In genomic region chr6:55487726-55488125, GRCm38 (mm10) we compare ENCODE assay signal across 9 mouse cellular contexts. TPM values are rescaled to one million over a fixed set of nuclear protein-coding genes. Genes with fewer than 3 reads are reported as not detected.
DNase-seq lines count a peak whose midpoint lies in the region; ATAC-seq lines count a peak whose summit lies in the region.
"Had no signal": no experiment of that assay in that cellular context is flagged by ENCODE, and none has a peak within 500 bp of the region (broad histone marks: within the 10 kb centered on the region; RNA-seq: fewer than 3 reads in every experiment).

No protein-coding gene starts in this region.

- no peaks in the 10 kb centered on the region for H3K36me3 ChIP-seq in limb, embryonic 13.5 days

- peak; percentile 27 to 45 for DNase-seq in adrenal gland, adult (ENCODE audit: inconsistent age in 2 of 2, low spot score in 1 of 2)
- DNase-seq in adrenal gland, postnatal 4 days (ENCODE audit: low spot score in 2 of 2): no peak
- DNase-seq in ovary, adult 18-20 months (ENCODE audit: low spot score): peak; percentile 52
- no peak for DNase-seq in ovary, postnatal 14 days (ENCODE audit: low spot score)
- peak; percentile 82 for DNase-seq in urinary bladder, postnatal 14 days (ENCODE audit: low spot score)
- no peak for DNase-seq in frontal cortex, postnatal 25 days (ENCODE audit: low spot score in 2 of 2)
- no peak for DNase-seq in left cerebral cortex, postnatal 10 days (ENCODE audit: extremely low spot score in 1 of 2, low spot score in 2 of 2)

- no peak overlapping the region for H3K4me3 ChIP-seq in limb, embryonic 13.5 days
- H3K4me3 ChIP-seq: neural tube, embryonic 12.5 days had no signal

- intact Hi-C loops in left cerebral cortex, postnatal 10 days (cut with DNase I): no loop called here

- H3K27ac ChIP-seq in limb, embryonic 13.5 days: no peak overlapping the region
- H3K27ac ChIP-seq: neural tube, embryonic 12.5 days had no signal

- no peak overlapping the region for H3K4me2 ChIP-seq in limb, embryonic 13.5 days (replicated peaks)
- H3K4me2 ChIP-seq: neural tube, embryonic 12.5 days had no signal

- H3K27me3 ChIP-seq in limb, embryonic 13.5 days: no peaks in the 10 kb centered on the region
- H3K27me3 ChIP-seq: neural tube, embryonic 12.5 days had no signal

- H3K9me3 ChIP-seq in limb, embryonic 13.5 days: no peaks in the 10 kb centered on the region
- H3K9me3 ChIP-seq: neural tube, embryonic 12.5 days had no signal

- no peak overlapping the region for H3K9ac ChIP-seq in limb, embryonic 13.5 days
- H3K9ac ChIP-seq: neural tube, embryonic 12.5 days had no signal

- 63% methylated on average over 6 of the region's 6 CpGs for WGBS in limb, embryonic 13.5 days

- peaks cover 8% of the 10 kb centered on the region for H3K4me1 ChIP-seq in limb, embryonic 13.5 days

- ATAC-seq in limb, embryonic 13.5 days (ENCODE audit: low FRiP score, low read depth): 0 out of 2 replicates have a peak, but pooled peaks have one; percentile 59

RNA-seq across cellular contexts. Expression of gene Adcyap1r1, which starts 35.9 kb away (rescaled TPM):
- total RNA-seq in adrenal gland, postnatal 4 days (2021): 10 to 100 TPM; 53.2 to 54.9 TPM
- polyA plus RNA-seq in limb, embryonic 13.5 days (2015; fragmentation: Nextera tagmentation; extraction: Ambion mirVana): 1.4 TPM in 2 replicates
- total RNA-seq in left cerebral cortex, postnatal 10 days (2021): 100 to 1,000 TPM; 137 to 142 TPM

Comparison
In these comparisons a context has a peak if more than half of its experiments do, and no peak if none do; other contexts are left out.
1. DNase-seq: peak in adrenal gland, adult (2 of 2), ovary, adult 18-20 months (single experiment) and urinary bladder, postnatal 14 days (single experiment); none in adrenal gland, postnatal 4 days (0 of 2), ovary, postnatal 14 days (single experiment), frontal cortex, postnatal 25 days (0 of 2) and left cerebral cortex, postnatal 10 days (0 of 2).